Mouse (Mus musculus) myocyte (in vitro differentiated cells): ENCODE results near the gene Pla2g2e. TPM values are rescaled to one million over a fixed set of nuclear protein-coding genes. Genes with fewer than 3 reads are reported as not detected.
"Not testable (repeated sequence)": the region's sequence is repeated elsewhere in the genome, so short reads cannot be mapped to it uniquely, and the experiment has no call there.

Experiments
- H3K27me3 ChIP-seq: one replicate; pipeline ENCODE4 v1.6.1; 2011; ENCODE audit not compliant: control insufficient read depth, insufficient read depth, insufficient read length
- H3K36me3 ChIP-seq: one replicate; pipeline ENCODE4 v1.6.1; 2011; ENCODE audit not compliant: control insufficient read depth, insufficient read depth
- H3K4me2 ChIP-seq: one replicate; pipeline ENCODE4 v1.6.1; 2011; ENCODE audit warnings: low read depth, control low read depth
- H3K4me3 ChIP-seq: one replicate; pipeline ENCODE4 v1.5.1; 2011; ENCODE audit warnings: mild to moderate bottlenecking, control low read depth, moderate library complexity
- H3K79me2 ChIP-seq: one replicate; pipeline ENCODE4 v1.6.1; 2011; ENCODE audit not compliant: control insufficient read depth, insufficient read depth
- H3ac ChIP-seq: one replicate; pipeline ENCODE4 v1.6.1; 2011; ENCODE audit not compliant: control insufficient read depth, insufficient read length
- CEBPB ChIP-seq: IDR thresholded peaks from 2 replicates; pipeline ENCODE4 v1.6.1; 2011; ENCODE audit warnings: mild to moderate bottlenecking, moderate library complexity; ENCODE audit not compliant: poor library complexity, insufficient read depth, severe bottlenecking
- E2F4 ChIP-seq: IDR thresholded peaks from one replicate; pipeline ENCODE4 v1.6.1; 2011; ENCODE audit warnings: mild to moderate bottlenecking, control low read depth, moderate library complexity; ENCODE audit not compliant: insufficient read depth
- MAX ChIP-seq: IDR thresholded peaks from one replicate; pipeline ENCODE4 v1.6.1; 2011; ENCODE audit warnings: low read depth, mild to moderate bottlenecking, control low read depth
- MYOD1 ChIP-seq, 3 experiments: IDR thresholded peaks; one replicate each; pipeline ENCODE4 v1.6.1; 2011; ENCODE audit warnings: control low read depth in 2 of 3, low read depth in 2 of 3, mild to moderate bottlenecking in 2 of 3, moderate library complexity in 1 of 3; ENCODE audit not compliant: insufficient read length in 2 of 3, control insufficient read depth in 1 of 3
- MYOG ChIP-seq, 3 experiments: IDR thresholded peaks; one replicate each; pipeline ENCODE4 v1.6.1; 2011; ENCODE audit warnings: control low read depth in 2 of 3, low read depth in 2 of 3, mild to moderate bottlenecking in 2 of 3; ENCODE audit not compliant: insufficient read length in 2 of 3, control insufficient read depth in 1 of 3, insufficient read depth in 1 of 3
- POLR2A ChIP-seq: IDR thresholded peaks from one replicate; pipeline ENCODE4 v1.6.1; 2011; ENCODE audit warnings: low read depth, mild to moderate bottlenecking, control low read depth, moderate library complexity; ENCODE audit not compliant: insufficient read length
- POLR2AphosphoS2 ChIP-seq: IDR thresholded peaks from one replicate; pipeline ENCODE4 v1.6.1; 2011; ENCODE audit warnings: low read depth, control low read depth; ENCODE audit not compliant: insufficient read length
- REST ChIP-seq: IDR thresholded peaks from one replicate; pipeline ENCODE4 v1.6.1; 2011; ENCODE audit warnings: mild to moderate bottlenecking, control low read depth, moderate library complexity; ENCODE audit not compliant: insufficient read depth, insufficient read length
- SRF ChIP-seq: IDR thresholded peaks from one replicate; pipeline ENCODE4 v1.6.1; 2011; ENCODE audit warnings: low read depth; ENCODE audit not compliant: control insufficient read depth, insufficient read length
- TCF12 ChIP-seq: IDR thresholded peaks from one replicate; pipeline ENCODE4 v1.6.1; 2011; ENCODE audit warnings: mild to moderate bottlenecking, control low read depth; ENCODE audit not compliant: poor library complexity, insufficient read depth, severe bottlenecking
- TCF3 ChIP-seq: IDR thresholded peaks from one replicate; pipeline ENCODE4 v1.6.1; 2011; ENCODE audit warnings: low read depth, control low read depth; ENCODE audit not compliant: insufficient read length
- USF1 ChIP-seq: IDR thresholded peaks from one replicate; pipeline ENCODE4 v1.6.1; 2011; ENCODE audit warnings: low read depth, mild to moderate bottlenecking, control low read depth, moderate library complexity
- polyA plus RNA-seq: library from polyadenylated mRNA; unstranded; fragments of >200 nt; fragmentation: generic; extraction: Trizol; gene quantifications from one replicate; pipeline ENCODE4 v1.2.1, GENCODE M21; 2012; ENCODE audit warnings: missing spikeins

Pla2g2e gene
- polyA plus RNA-seq, 1 experiment, result 20.4 TPM

DNA sequence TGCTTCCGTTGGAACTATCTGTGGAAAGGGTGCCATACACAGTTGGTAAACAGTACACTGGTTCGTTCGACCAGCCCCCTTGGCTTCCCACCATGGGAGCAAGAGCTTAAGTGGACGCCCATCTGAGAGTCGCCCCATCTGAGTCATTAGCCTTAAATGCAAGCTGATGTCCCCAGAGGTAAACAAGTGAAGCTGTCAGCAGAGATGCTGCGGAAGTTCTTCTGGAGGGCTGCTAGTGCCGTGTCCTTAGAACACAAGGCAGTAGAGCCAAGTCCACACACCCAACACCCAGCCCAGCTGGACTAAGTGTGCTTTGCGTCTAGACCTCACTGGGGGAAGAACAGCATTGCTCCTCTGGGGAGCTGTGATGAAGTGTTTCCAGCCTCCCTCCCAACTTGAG lies 11.9 kb downstream of the Pla2g2e start:
- no peak overlapping the region for H3ac ChIP-seq
- no peaks in the 10 kb centered on the region for H3K79me2 ChIP-seq
- no peaks in the 10 kb centered on the region for H3K27me3 ChIP-seq
- H3K4me3 ChIP-seq, result no peak overlapping the region
- H3K36me3 ChIP-seq, result no peaks in the 10 kb centered on the region
- TF ChIP-seq MYOD1 (IDR thresholded peaks at IDR 0.05; ENCODE audit: control insufficient read depth in 1 of 3, insufficient read length in 2 of 3, low read depth in 2 of 3) (no peak), MYOG (IDR thresholded peaks at IDR 0.05; ENCODE audit: control insufficient read depth in 1 of 3, insufficient read depth in 1 of 3, insufficient read length in 2 of 3, low read depth in 2 of 3) (no peak), TCF3 (no peak), POLR2A (no peak), MAX (no peak), POLR2AphosphoS2 (no peak), USF1 (no peak), SRF (no peak), TCF12 (no peak), REST (no peak), CEBPB (no peak), E2F4 (no peak)
- no peak overlapping the region for H3K4me2 ChIP-seq

DNA sequence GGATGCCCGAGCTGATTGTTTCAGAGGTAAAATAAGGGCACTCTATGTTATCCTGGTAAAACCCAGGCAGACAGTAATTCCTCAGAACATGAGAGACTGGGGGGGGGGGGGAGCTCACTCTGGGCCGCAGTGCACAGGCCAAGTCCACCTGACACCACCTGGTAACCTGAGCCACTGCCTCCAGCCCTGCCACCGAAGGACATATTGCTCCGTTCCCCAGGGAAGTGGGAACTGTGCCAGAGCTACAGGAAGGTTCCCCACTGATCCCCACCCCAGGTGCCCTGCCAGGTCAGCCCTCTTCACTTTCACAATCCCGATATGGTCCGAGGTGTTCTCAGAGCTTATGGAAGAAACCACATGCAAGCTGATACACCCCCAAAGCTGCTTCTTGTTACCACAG lies 14.9 kb downstream of the Pla2g2e start:
- H3K27me3 ChIP-seq, result no peaks in the 10 kb centered on the region
- H3K4me3 ChIP-seq, result no peak overlapping the region
- TF ChIP-seq POLR2AphosphoS2 (no peak), MAX (no peak), MYOD1 (IDR thresholded peaks at IDR 0.05; ENCODE audit: control insufficient read depth in 1 of 3, insufficient read length in 2 of 3, low read depth in 2 of 3) (no peak), REST (no peak), MYOG (IDR thresholded peaks at IDR 0.05; ENCODE audit: control insufficient read depth in 1 of 3, insufficient read depth in 1 of 3, insufficient read length in 2 of 3, low read depth in 2 of 3) (no peak), CEBPB (no peak), E2F4 (no peak), SRF (no peak), TCF3 (no peak), USF1 (no peak), TCF12 (no peak), POLR2A (no peak)
- H3K36me3 ChIP-seq, result peaks cover 1% of the 10 kb centered on the region
- H3K4me2 ChIP-seq, result no peak overlapping the region
- no peak overlapping the region for H3ac ChIP-seq
- H3K79me2 ChIP-seq, result no peaks in the 10 kb centered on the region

DNA sequence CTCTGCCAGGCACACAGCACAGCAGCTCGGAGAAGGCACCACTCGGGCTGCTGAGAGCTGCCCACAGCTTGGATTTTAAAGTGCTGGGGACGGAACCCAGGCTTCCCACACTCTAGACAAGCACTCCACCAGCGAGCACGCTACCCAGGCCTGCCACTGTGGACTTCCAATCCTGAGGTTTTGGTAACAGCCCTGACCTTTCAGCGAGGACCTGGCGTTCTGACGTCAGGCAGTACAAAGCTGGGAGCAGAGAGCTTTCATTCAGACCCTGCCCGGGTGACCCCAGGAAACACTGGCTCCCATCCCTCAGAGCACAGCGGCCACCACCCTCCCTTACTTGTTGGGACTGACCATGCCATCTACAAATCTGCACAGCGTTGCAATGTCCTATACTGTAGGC lies 16.0 kb downstream of the Pla2g2e start:
- not testable (repeated sequence) for H3K79me2 ChIP-seq, H3K4me2 ChIP-seq, H3K36me3 ChIP-seq, H3K4me3 ChIP-seq, H3K27me3 ChIP-seq, H3ac ChIP-seq

- TF ChIP-seq E2F4 (no peak), MYOG (IDR thresholded peaks at IDR 0.05; ENCODE audit: control insufficient read depth in 1 of 3, insufficient read depth in 1 of 3, insufficient read length in 2 of 3, low read depth in 2 of 3) (peak in 1 of 3 experiments; percentile 46)
- Histone ChIP-seq H3K4me2 (no peak overlapping the region), H3K4me3 (no peak overlapping the region), H3K79me2 (no peaks in the 10 kb centered on the region), H3ac (no peak overlapping the region), H3K36me3 (peaks cover 11% of the 10 kb centered on the region), H3K27me3 (no peaks in the 10 kb centered on the region)
These were observed 21.6 kb downstream of the Pla2g2e start for GRCm38 (mm10) chr4:138899361-138899760.

GRCm38 (mm10) chr4:138905624-138906337 lies 28.0 kb downstream of the Pla2g2e start:
- Histone ChIP-seq H3K4me3 (no peak overlapping the region), H3K4me2 (no peak overlapping the region), H3K79me2 (no peaks in the 10 kb centered on the region), H3K36me3 (peaks cover 18% of the 10 kb centered on the region), H3ac (no peak overlapping the region), H3K27me3 (no peaks in the 10 kb centered on the region)
- no peak for TF ChIP-seq POLR2A
